Mouse (Mus musculus) midbrain, postnatal 0 days (tissue): ENCODE data around the gene Hbb-bt. TPM values are rescaled to one million over a fixed set of nuclear protein-coding genes. Genes with fewer than 3 reads are reported as not detected.
A peak's percentile ranks its signal among the peaks of the same experiment; 100 is the strongest.
"Not testable (repeated sequence)": the region's sequence is repeated elsewhere in the genome, so short reads cannot be mapped to it uniquely, and the experiment has no call there.

ENCODE experiments used
- ATAC-seq: fragments of 200-750 bp; cut with Nextera tagmentation; 2 replicates; pipeline ENCODE4 v1.8.0; 2017; ENCODE audit warnings: moderate number of reproducible peaks, mild to moderate bottlenecking, moderate TSS enrichment, moderate library complexity; ENCODE audit not compliant: low FRiP score
- DNase-seq: peaks from one replicate; pipeline ENCODE4 v3.0.0-alpha.2; 2015; ENCODE audit warnings: low spot score
- H3K27ac ChIP-seq: fragments of 300-500 bp; sonication (generic); 2 replicates; pipeline ENCODE4 v1.5.1; 2014; ENCODE audit warnings: low read depth, mild to moderate bottlenecking, low read length, mixed read lengths
- H3K27me3 ChIP-seq: fragments of 300-500 bp; sonication (generic); 2 replicates; pipeline ENCODE4 v1.6.1; 2014; ENCODE audit warnings: low read length, control low read depth, mixed read lengths; ENCODE audit not compliant: insufficient read depth
- H3K36me3 ChIP-seq: fragments of 300-500 bp; sonication (generic); 2 replicates; pipeline ENCODE4 v1.6.1; 2014; ENCODE audit warnings: low read length, control low read depth, mixed read lengths; ENCODE audit not compliant: insufficient read depth
- H3K4me1 ChIP-seq: fragments of 300-500 bp; sonication (generic); 2 replicates; pipeline ENCODE4 v1.6.1; 2014; ENCODE audit warnings: mild to moderate bottlenecking, control low read depth, antibody characterized with exemption, low read length, mixed read lengths; ENCODE audit not compliant: insufficient read depth
- H3K4me2 ChIP-seq: fragments of 300-500 bp; sonication (generic); 2 replicates; pipeline ENCODE4 v1.6.1; 2014; ENCODE audit warnings: low read depth, mild to moderate bottlenecking, low read length, mixed read lengths; ENCODE audit not compliant: poor library complexity, severe bottlenecking
- H3K4me3 ChIP-seq: fragments of 300-500 bp; sonication (generic); 2 replicates; pipeline ENCODE4 v1.5.1; 2014; ENCODE audit warnings: low read depth, mild to moderate bottlenecking, low read length, moderate library complexity
- H3K9ac ChIP-seq: fragments of 300-500 bp; sonication (generic); replicated peaks from 2 replicates; pipeline ENCODE4 v1.6.1; 2014; ENCODE audit warnings: mild to moderate bottlenecking, low read length, moderate library complexity, mixed read lengths; ENCODE audit not compliant: poor library complexity, severe bottlenecking
- H3K9me3 ChIP-seq: fragments of 300-500 bp; sonication (generic); 2 replicates; pipeline ENCODE4 v1.6.1; 2016; ENCODE audit warnings: low read length, control low read depth
- CTCF ChIP-seq: IDR thresholded peaks from 2 replicates; pipeline ENCODE4 v1.5.1; 2016; ENCODE audit warnings: antibody characterized with exemption, mild to moderate bottlenecking
- WGBS: fragments of 180-500 bp; shearing (Covaris S2); extraction: QIAGEN DNeasy Blood & Tissue Kit; methylation state at CpG from one replicate; pipeline ENCODE4 v1.1.7; 2014; 5-methylcytosine and 5-hydroxymethylcytosine counted together
- polyA plus RNA-seq: library from polyadenylated mRNA; unstranded; fragments of >200 nt; fragmentation: Nextera tagmentation; extraction: Ambion mirVana; gene quantifications from 2 replicates; pipeline ENCODE4 v1.2.1, GENCODE M21; 2015
- total RNA-seq: library from RNA; depleted of rRNA; stranded (reverse); fragments of >200 nt; gene quantifications from 2 replicates; pipeline ENCODE4 v1.2.3, GENCODE M21; 2014

Gene Hbb-bt
- total and polyA plus RNA-seq, 2 experiments from 2014 or later, result 165 to 223 TPM

GRCm38 (mm10) chr7:103810746-103811145, 3.0 kb downstream of the Hbb-bt start:
- 81% methylated on average over 3 of the region's 3 CpGs for WGBS
- ATAC-seq, result no peak
- TF ChIP-seq CTCF, result no peak

DNA sequence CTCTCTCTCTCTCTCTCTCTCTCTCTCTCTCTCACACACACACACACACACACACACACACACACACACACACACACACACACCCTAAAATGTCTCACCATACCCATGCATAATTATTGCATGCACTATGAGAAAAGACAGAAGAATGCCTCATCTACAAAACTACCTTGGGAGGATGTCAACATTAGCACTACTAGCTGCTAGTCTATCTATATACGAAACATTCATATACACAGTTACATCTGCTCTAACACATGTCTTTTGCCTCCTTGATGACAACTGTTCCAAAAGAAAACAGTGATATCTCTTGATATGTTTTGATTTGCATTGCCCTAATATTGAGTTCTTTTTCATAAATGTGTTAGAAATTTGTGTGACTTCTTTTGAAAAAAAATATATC, 3.5 kb downstream of the Hbb-bt start:
- Histone ChIP-seq H3K4me1 (no peaks in the 10 kb centered on the region), H3K27me3 (no peaks in the 10 kb centered on the region), H3K36me3 (no peaks in the 10 kb centered on the region), H3K27ac (no peak overlapping the region), H3K9ac (no peak overlapping the region), H3K9me3 (no peaks in the 10 kb centered on the region), H3K4me2 (no peak overlapping the region), H3K4me3 (no peak overlapping the region)
- WGBS, result 78% methylated on average over 1 of the region's 1 CpGs
- DNase-seq, result no peak
- no peak for ATAC-seq
- TF ChIP-seq CTCF, result no peak

More at GRCm38 (mm10) chr7:103810746-103811145, 3.0 kb downstream of the Hbb-bt start:
- no peak overlapping the region for H3K4me3 ChIP-seq
- no peaks in the 10 kb centered on the region for H3K4me1 ChIP-seq
- DNase-seq, result no peak
- no peaks in the 10 kb centered on the region for H3K27me3 ChIP-seq
- H3K36me3 ChIP-seq, result no peaks in the 10 kb centered on the region
- no peak overlapping the region for H3K27ac ChIP-seq
- no peak overlapping the region for H3K9ac ChIP-seq
- H3K4me2 ChIP-seq, result no peak overlapping the region
- H3K9me3 ChIP-seq, result no peaks in the 10 kb centered on the region

GRCm38 (mm10) chr7:103809801-103810155, 4.0 kb downstream of the Hbb-bt start:
- no peaks in the 10 kb centered on the region for H3K4me1 ChIP-seq
- no peak overlapping the region for H3K4me3 ChIP-seq
- no peaks in the 10 kb centered on the region for H3K36me3 ChIP-seq
- H3K27ac ChIP-seq, result no peak overlapping the region
- no peaks in the 10 kb centered on the region for H3K9me3 ChIP-seq
- no peaks in the 10 kb centered on the region for H3K27me3 ChIP-seq
- no peak for TF ChIP-seq CTCF
- DNase-seq (no peak), ATAC-seq (no peak)
- H3K4me2 ChIP-seq, result no peak overlapping the region
- H3K9ac ChIP-seq, result no peak overlapping the region
- 74% methylated on average over 1 of the region's 1 CpGs for WGBS

GRCm38 (mm10) chr7:103808971-103809800, 4.6 kb downstream of the Hbb-bt start:
- no peak overlapping the region for H3K9ac ChIP-seq
- no peak overlapping the region for H3K4me2 ChIP-seq
- 70% methylated on average over 5 of the region's 5 CpGs for whole genome bisulfite sequencing
- H3K9me3 ChIP-seq, result no peaks in the 10 kb centered on the region
- no peaks in the 10 kb centered on the region for H3K36me3 ChIP-seq
- no peak for DNase-seq
- no peak for TF ChIP-seq CTCF
- no peak for ATAC-seq
- H3K4me1 ChIP-seq, result no peaks in the 10 kb centered on the region
- no peak overlapping the region for H3K27ac ChIP-seq
- no peaks in the 10 kb centered on the region for H3K27me3 ChIP-seq
- H3K4me3 ChIP-seq, result no peak overlapping the region

- H3K4me1 ChIP-seq, H3K4me2 ChIP-seq, ATAC-seq, H3K36me3 ChIP-seq, H3K4me3 ChIP-seq, H3K9me3 ChIP-seq, H3K9ac ChIP-seq, H3K27me3 ChIP-seq, DNase-seq, H3K27ac ChIP-seq: not testable (repeated sequence)
- 76% methylated on average over 2 of the region's 2 CpGs for WGBS
These were observed 5.7 kb downstream of the Hbb-bt start for GRCm38 (mm10) chr7:103808120-103808519.

- Histone ChIP-seq H3K27me3 (no peaks in the 10 kb centered on the region), H3K9ac (no peak overlapping the region), H3K4me1 (no peaks in the 10 kb centered on the region), H3K27ac (no peak overlapping the region), H3K36me3 (no peaks in the 10 kb centered on the region), H3K4me3 (no peak overlapping the region), H3K4me2 (no peak overlapping the region), H3K9me3 (no peaks in the 10 kb centered on the region)
- TF ChIP-seq CTCF, result peak; percentile 70
- DNase-seq (peak; percentile 64), ATAC-seq (no peak)
- WGBS, result 63% methylated on average over 1 of the region's 1 CpGs
These were observed 6.9 kb downstream of the Hbb-bt start for GRCm38 (mm10) chr7:103806856-103807255.
